Mouse (Mus musculus): ENCODE measurements around the gene Tmem163.

DNA sequence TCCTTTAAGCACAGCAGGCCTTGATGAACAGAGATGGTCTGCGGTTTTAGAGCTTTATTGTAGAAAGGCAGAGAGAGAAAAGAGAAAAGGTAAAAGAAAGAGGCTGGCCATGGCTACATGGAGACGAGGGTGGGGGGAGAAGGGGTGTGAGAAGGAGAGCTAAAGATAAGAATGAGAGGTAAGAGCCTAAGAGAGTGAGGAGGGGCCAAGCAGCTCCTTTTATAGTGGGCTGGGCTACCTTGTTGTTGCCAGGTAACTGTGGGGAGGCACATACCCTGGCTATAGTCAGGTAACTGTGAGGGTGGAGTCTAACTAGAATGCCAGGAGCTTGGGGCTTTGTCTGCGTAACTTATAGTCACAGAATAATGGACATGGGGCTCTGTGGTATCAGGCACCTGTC is 110.7 kb downstream of the Tmem163 start:
- TF ChIP-seq CTCF (IDR thresholded peaks at IDR 0.05; ENCODE audit: extremely low read depth, insufficient read depth, insufficient read length, insufficient replicate concordance) (no peak), POLR2A (IDR thresholded peaks at IDR 0.05; ENCODE audit: low read depth, low read length) (no peak)
